Mouse (Mus musculus) Muller cell, postnatal 12 days (primary cell): ENCODE data around the gene Tnfrsf18.

ENCODE experiments used
- DNase-seq: peaks from one replicate; pipeline ENCODE4 v3.0.0-alpha.2; 2015; ENCODE audit errors: inconsistent ontology term

Tnfrsf18 gene

GRCm38 (mm10) chr4:156032856-156033255 is 6.9 kb downstream of the Tnfrsf18 start:
- DNase-seq = no peak

- peak; percentile 11 for DNase-seq
Observed at GRCm38 (mm10) chr4:156033476-156034119, 7.6 kb downstream of the Tnfrsf18 start.

GRCm38 (mm10) chr4:156034301-156034700 is 8.3 kb downstream of the Tnfrsf18 start:
- no peak for DNase-seq

GRCm38 (mm10) chr4:156034901-156035300 is 8.9 kb downstream of the Tnfrsf18 start:
- DNase-seq = no peak

- DNase-seq = no peak
Observed at GRCm38 (mm10) chr4:156044754-156045153, 18.8 kb downstream of the Tnfrsf18 start.

GRCm38 (mm10) chr4:156049779-156050178 is 23.8 kb downstream of the Tnfrsf18 start:
- no peak for DNase-seq

GRCm38 (mm10) chr4:156050391-156050980 is 24.5 kb downstream of the Tnfrsf18 start:
- DNase-seq = no peak

- no peak for DNase-seq
Observed at GRCm38 (mm10) chr4:156053113-156053512, 27.1 kb downstream of the Tnfrsf18 start.

GRCm38 (mm10) chr4:156054130-156054529 is 28.2 kb downstream of the Tnfrsf18 start:
- no peak for DNase-seq

GRCm38 (mm10) chr4:156054606-156055005 is 28.6 kb downstream of the Tnfrsf18 start:
- DNase-seq = no peak

- no peak for DNase-seq
Observed at GRCm38 (mm10) chr4:156055173-156055572, 29.2 kb downstream of the Tnfrsf18 start.

- DNase-seq = no peak
Observed at GRCm38 (mm10) chr4:156057702-156058101, 31.7 kb downstream of the Tnfrsf18 start.

- no peak for DNase-seq
Observed at GRCm38 (mm10) chr4:156058826-156059225, 32.9 kb downstream of the Tnfrsf18 start.

GRCm38 (mm10) chr4:156059261-156059660 is 33.3 kb downstream of the Tnfrsf18 start, which contains the start of gene Ttll10:
Gene Ttll10 (minus strand): TSS chr4:156059414.
- DNase-seq = no peak

- no peak for DNase-seq
Observed at GRCm38 (mm10) chr4:156059713-156060112, 33.7 kb downstream of the Tnfrsf18 start.

GRCm38 (mm10) chr4:156063861-156064509 is 38.0 kb downstream of the Tnfrsf18 start:
- peak; percentile 5 for DNase-seq

- no peak for DNase-seq
Observed at GRCm38 (mm10) chr4:156064510-156064897, 38.5 kb downstream of the Tnfrsf18 start.

- no peak for DNase-seq
Observed at GRCm38 (mm10) chr4:156065156-156065894, 39.4 kb downstream of the Tnfrsf18 start.

- no peak for DNase-seq
Observed at GRCm38 (mm10) chr4:156067256-156067949, 41.4 kb downstream of the Tnfrsf18 start.

- DNase-seq = no peak
Observed at GRCm38 (mm10) chr4:156069701-156070100, 43.7 kb downstream of the Tnfrsf18 start.

GRCm38 (mm10) chr4:156070276-156070675 is 44.3 kb downstream of the Tnfrsf18 start:
- no peak for DNase-seq

GRCm38 (mm10) chr4:156070716-156071115 is 44.8 kb downstream of the Tnfrsf18 start:
- DNase-seq = no peak
